Mouse (Mus musculus): ENCODE measurements around the gene Asgr1. TPM values are rescaled to one million over a fixed set of nuclear protein-coding genes. Genes with fewer than 3 reads are reported as not detected.
"Not testable (repeated sequence)": the region's sequence is repeated elsewhere in the genome, so short reads cannot be mapped to it uniquely, and the experiment has no call there.

Asgr1 gene
- polyA plus RNA-seq, 1 experiment from 2014 or later, result 2.4 TPM

DNA sequence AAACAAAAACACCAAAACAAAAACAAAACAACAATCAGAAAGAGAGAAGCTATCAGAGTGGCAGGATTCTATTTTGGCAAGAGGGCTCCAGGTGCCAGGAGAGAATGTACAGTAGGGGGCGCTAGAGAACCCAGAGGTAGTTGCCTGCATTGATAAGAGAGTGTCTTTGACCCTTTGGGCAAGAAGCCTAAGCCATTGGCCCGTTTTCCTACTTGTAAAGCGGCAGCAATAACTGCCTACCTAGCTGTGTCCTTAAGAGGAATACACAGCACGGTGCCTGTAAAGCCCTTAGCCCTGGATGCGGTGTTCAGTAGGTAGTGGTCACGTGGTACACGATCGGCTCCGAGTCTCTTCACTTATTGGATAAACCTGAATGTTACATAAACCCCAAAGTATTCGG lies 4.1 kb upstream of the Asgr1 start:
- Histone ChIP-seq H3K4me2 (replicated peaks) (no peak overlapping the region), H3K27me3 (ENCODE audit: control insufficient read depth, insufficient read depth, low read length) (no peaks in the 10 kb centered on the region), H3K36me3 (replicated peaks; ENCODE audit: control insufficient read depth, insufficient read depth) (peaks cover 11% of the 10 kb centered on the region), H3K27ac (no peak overlapping the region), H3K4me1 (replicated peaks; ENCODE audit: control insufficient read depth, insufficient read depth, low read length) (no peaks in the 10 kb centered on the region), H3K9me3 (ENCODE audit: control insufficient read depth, low read length) (no peaks in the 10 kb centered on the region), H3K9ac (no peak overlapping the region), H3K4me3 (replicated peaks; ENCODE audit: low read length) (no peak overlapping the region)
- ATAC-seq (ENCODE audit: low FRiP score) (no peak), DNase-seq (ENCODE audit: low spot score) (no peak)
- 57% methylated on average over 10 of the region's 10 CpGs for WGBS

DNA sequence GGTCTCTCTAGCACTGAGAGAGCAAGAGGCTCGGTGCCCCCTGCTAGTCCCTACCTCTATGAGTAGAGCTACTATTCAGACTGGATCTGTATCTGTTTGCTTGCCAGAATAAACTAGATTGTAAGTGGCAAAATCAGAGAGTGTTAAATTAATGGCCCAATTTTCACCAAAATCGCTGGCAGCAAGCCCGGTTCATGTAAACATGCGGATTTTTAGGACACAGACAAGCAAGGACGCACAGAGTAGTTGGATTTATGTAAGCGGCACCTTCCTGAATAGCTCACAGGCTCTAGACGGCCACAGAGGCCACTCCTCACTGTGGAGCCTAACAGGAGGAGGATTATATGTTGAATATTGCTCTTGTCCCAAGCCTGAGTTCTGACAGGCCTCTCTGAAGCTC lies 729 bp upstream of the Asgr1 start:
- Histone ChIP-seq H3K4me2 (replicated peaks) (no peak overlapping the region), H3K27ac (no peak overlapping the region), H3K36me3 (replicated peaks; ENCODE audit: control insufficient read depth, insufficient read depth) (no peaks in the 10 kb centered on the region), H3K4me3 (replicated peaks; ENCODE audit: low read length) (no peak overlapping the region), H3K9ac (no peak overlapping the region), H3K9me3 (ENCODE audit: control insufficient read depth, low read length) (no peaks in the 10 kb centered on the region), H3K27me3 (ENCODE audit: control insufficient read depth, insufficient read depth, low read length) (no peaks in the 10 kb centered on the region), H3K4me1 (replicated peaks; ENCODE audit: control insufficient read depth, insufficient read depth, low read length) (no peaks in the 10 kb centered on the region)
- ATAC-seq (ENCODE audit: low FRiP score) (no peak), DNase-seq (ENCODE audit: low spot score) (no peak)
- WGBS, result 82% methylated on average over 7 of the region's 7 CpGs

DNA sequence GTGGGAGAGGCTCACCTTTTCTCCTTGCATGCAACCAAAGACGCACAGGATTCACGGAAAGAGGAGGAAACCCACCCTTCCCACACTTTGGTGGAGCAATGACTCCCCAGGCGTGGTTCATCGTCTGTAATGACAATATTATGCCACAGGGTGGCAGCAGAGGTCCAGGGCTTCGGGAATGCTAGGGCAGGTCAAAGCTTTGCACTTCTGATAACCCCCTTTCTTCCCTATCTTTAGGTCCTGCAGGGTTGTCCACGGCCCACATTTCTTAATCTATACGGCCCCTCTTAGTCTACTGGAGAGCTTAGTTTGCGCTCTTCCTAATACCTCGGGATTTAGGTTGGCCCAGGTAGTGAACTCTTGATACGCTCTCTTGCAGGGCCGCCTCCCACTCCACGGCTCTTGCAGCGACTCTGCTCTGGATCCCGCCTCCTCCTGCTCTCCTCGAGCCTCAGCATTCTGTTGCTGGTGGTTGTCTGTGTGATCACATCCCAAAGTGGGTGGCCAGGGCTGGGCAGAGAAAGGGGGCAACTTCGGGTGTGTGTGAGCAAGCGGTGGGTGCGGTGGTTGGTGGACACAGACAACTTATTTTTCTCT lies 1.8 kb downstream of the Asgr1 start:
- peak overlapping the region; percentile 13; the same call in 1 of the 2 replicates for H3K4me2 ChIP-seq (replicated peaks)
- ATAC-seq (ENCODE audit: low FRiP score), result peak; percentile 57
- no peak overlapping the region for H3K27ac ChIP-seq
- WGBS, result 33% methylated on average over 18 of the region's 18 CpGs
- no peaks in the 10 kb centered on the region for H3K9me3 ChIP-seq (ENCODE audit: control insufficient read depth, low read length)
- no peak overlapping the region for H3K4me3 ChIP-seq (replicated peaks; ENCODE audit: low read length)
- DNase-seq (ENCODE audit: low spot score), result peak; percentile 84
- no peaks in the 10 kb centered on the region for H3K27me3 ChIP-seq (ENCODE audit: control insufficient read depth, insufficient read depth, low read length)
- H3K36me3 ChIP-seq (replicated peaks; ENCODE audit: control insufficient read depth, insufficient read depth), result no peaks in the 10 kb centered on the region
- no peaks in the 10 kb centered on the region for H3K4me1 ChIP-seq (replicated peaks; ENCODE audit: control insufficient read depth, insufficient read depth, low read length)
- no peak overlapping the region for H3K9ac ChIP-seq

DNA sequence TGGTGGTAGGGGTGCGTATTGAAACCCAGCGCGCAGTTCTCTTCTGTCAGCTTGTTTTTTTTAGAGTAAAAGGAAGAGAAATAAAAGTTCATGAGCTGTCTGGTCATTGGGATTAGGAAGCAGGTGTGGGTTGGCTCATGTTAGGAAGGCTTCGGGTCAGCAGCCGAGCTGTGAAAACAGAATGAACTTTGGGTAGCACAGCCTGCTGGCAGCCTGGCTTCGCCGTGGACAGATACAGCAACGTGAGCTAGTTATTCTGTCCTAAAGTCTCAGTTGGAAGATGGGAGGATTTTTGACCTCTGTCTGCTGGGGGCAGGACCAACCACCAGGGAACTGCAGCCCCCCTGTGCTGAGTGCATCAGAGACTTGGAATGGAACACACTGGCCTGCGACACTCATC lies 3.9 kb downstream of the Asgr1 start:
- H3K9me3 ChIP-seq (ENCODE audit: control insufficient read depth, low read length), result no peaks in the 10 kb centered on the region
- no peaks in the 10 kb centered on the region for H3K27me3 ChIP-seq (ENCODE audit: control insufficient read depth, insufficient read depth, low read length)
- no peak overlapping the region for H3K4me3 ChIP-seq (replicated peaks; ENCODE audit: low read length)
- no peak overlapping the region for H3K4me2 ChIP-seq (replicated peaks)
- H3K4me1 ChIP-seq (replicated peaks; ENCODE audit: control insufficient read depth, insufficient read depth, low read length), result no peaks in the 10 kb centered on the region
- DNase-seq (ENCODE audit: low spot score) (no peak), ATAC-seq (ENCODE audit: low FRiP score) (no peak)
- no peaks in the 10 kb centered on the region for H3K36me3 ChIP-seq (replicated peaks; ENCODE audit: control insufficient read depth, insufficient read depth)
- H3K9ac ChIP-seq, result no peak overlapping the region
- WGBS, result 83% methylated on average over 9 of the region's 9 CpGs
- H3K27ac ChIP-seq, result no peak overlapping the region

DNA sequence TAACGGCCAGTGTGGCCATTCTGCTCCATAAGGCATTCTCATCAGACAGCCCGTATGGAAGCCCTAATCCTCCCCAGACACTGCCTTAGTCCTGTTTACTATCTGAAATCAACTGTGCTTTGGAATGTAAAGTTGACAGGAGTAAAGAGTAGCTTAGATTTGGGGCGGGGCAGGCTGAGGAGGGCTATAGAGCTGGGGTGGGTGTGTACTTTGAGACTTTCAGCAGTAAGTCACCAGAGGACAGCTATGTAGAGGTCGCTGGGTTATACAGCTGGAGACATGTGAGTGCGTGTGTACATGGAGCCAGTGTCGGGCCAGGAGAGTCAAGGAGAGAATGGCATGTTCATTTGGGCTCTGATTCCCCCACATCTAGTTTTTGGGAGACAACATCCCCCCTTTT lies 6.0 kb downstream of the Asgr1 start:
- Histone ChIP-seq H3K27ac (no peak overlapping the region), H3K9ac (no peak overlapping the region), H3K27me3 (ENCODE audit: control insufficient read depth, insufficient read depth, low read length) (no peaks in the 10 kb centered on the region), H3K36me3 (replicated peaks; ENCODE audit: control insufficient read depth, insufficient read depth) (no peaks in the 10 kb centered on the region), H3K4me1 (replicated peaks; ENCODE audit: control insufficient read depth, insufficient read depth, low read length) (no peaks in the 10 kb centered on the region), H3K4me3 (replicated peaks; ENCODE audit: low read length) (no peak overlapping the region), H3K4me2 (replicated peaks) (no peak overlapping the region), H3K9me3 (ENCODE audit: control insufficient read depth, low read length) (no peaks in the 10 kb centered on the region)
- DNase-seq (ENCODE audit: low spot score), result no peak
- ATAC-seq (ENCODE audit: low FRiP score), result no peak
- 80% methylated on average over 6 of the region's 6 CpGs for WGBS

DNA sequence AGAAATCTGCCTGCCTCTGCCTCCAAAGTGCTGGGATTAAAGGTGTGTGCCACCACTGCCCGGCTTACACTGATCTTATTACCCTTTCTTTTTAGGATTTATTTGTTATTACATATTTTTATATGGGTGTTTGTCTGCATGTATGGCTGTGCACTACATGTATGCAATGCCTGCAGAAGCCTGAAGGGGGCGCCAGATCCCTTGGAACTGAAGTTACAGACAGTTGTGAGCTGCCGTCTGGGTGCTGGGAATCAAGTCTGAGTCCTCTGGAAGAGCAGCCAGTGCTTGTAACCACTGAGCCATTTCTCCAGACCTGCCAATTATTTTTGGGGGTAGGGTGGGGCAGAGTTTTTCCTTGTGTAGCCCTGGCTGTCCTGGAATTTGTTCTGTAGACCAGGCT lies 9.2 kb downstream of the Asgr1 start:
- Histone ChIP-seq H3K27me3 (ENCODE audit: control insufficient read depth, insufficient read depth, low read length) (no peaks in the 10 kb centered on the region), H3K27ac (no peak overlapping the region), H3K9ac (no peak overlapping the region), H3K9me3 (ENCODE audit: control insufficient read depth, low read length) (no peaks in the 10 kb centered on the region), H3K4me2 (replicated peaks) (no peak overlapping the region), H3K36me3 (replicated peaks; ENCODE audit: control insufficient read depth, insufficient read depth) (no peaks in the 10 kb centered on the region), H3K4me3 (replicated peaks; ENCODE audit: low read length) (no peak overlapping the region), H3K4me1 (replicated peaks; ENCODE audit: control insufficient read depth, insufficient read depth, low read length) (no peaks in the 10 kb centered on the region)
- ATAC-seq (ENCODE audit: low FRiP score) (no peak), DNase-seq (ENCODE audit: low spot score) (no peak)
- WGBS, result 74% methylated on average over 3 of the region's 3 CpGs

DNA sequence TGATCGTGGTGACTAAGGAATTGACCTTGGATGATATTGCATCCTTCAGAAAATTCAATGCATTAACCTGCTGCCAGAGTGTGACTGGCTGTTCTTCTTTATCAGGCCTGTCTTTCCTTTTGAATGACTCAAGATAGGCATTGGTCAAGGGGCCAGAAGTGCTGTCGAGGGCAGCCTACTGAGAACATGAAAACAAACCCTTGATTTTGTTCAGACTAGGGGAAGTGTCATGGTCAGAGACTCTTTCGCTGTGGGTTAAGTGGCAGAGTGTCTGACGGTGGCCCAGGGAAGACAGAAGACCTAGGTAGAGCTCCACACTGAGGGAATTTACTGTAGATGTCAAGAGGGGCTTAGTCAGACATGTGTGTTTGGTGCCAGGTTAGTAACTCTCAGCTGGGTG lies 12.8 kb downstream of the Asgr1 start:
- no peaks in the 10 kb centered on the region for H3K9me3 ChIP-seq (ENCODE audit: control insufficient read depth, low read length)
- 75% methylated on average over 4 of the region's 4 CpGs for WGBS
- no peak for DNase-seq (ENCODE audit: low spot score)
- H3K9ac ChIP-seq, result no peak overlapping the region
- H3K36me3 ChIP-seq (replicated peaks; ENCODE audit: control insufficient read depth, insufficient read depth), result no peaks in the 10 kb centered on the region
- no peak for ATAC-seq (ENCODE audit: low FRiP score)
- no peaks in the 10 kb centered on the region for H3K4me1 ChIP-seq (replicated peaks; ENCODE audit: control insufficient read depth, insufficient read depth, low read length)
- H3K27ac ChIP-seq, result no peak overlapping the region
- H3K4me3 ChIP-seq (replicated peaks; ENCODE audit: low read length), result no peak overlapping the region
- H3K4me2 ChIP-seq (replicated peaks), result no peak overlapping the region
- no peaks in the 10 kb centered on the region for H3K27me3 ChIP-seq (ENCODE audit: control insufficient read depth, insufficient read depth, low read length)

DNA sequence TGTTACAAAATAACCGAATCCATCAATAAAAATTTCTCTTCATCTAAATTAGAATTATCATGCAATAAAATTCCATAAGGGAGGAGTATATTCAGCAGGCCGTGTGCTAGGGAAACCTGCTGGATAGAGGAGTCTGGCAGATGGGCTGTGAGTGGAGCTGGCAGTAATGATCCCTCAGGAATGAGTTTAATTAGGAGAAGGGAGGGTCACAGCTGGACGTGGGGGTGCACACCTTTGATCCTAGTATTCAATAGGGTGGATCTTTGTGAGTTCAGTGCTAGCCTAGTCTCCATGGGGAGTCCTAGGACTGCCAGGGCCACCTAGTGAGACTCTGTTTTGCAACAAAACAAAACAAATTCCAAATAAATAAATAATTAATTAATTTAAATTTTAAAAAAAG lies 14.4 kb downstream of the Asgr1 start:
- no peaks in the 10 kb centered on the region for H3K36me3 ChIP-seq (replicated peaks; ENCODE audit: control insufficient read depth, insufficient read depth)
- no peaks in the 10 kb centered on the region for H3K9me3 ChIP-seq (ENCODE audit: control insufficient read depth, low read length)
- 27% methylated on average over 3 of the region's 3 CpGs for WGBS
- H3K27ac ChIP-seq, result peak overlapping the region; percentile 30; the same call in 1 of the 2 replicates
- ATAC-seq (ENCODE audit: low FRiP score) (no peak), DNase-seq (ENCODE audit: low spot score) (no peak)
- no peaks in the 10 kb centered on the region for H3K27me3 ChIP-seq (ENCODE audit: control insufficient read depth, insufficient read depth, low read length)
- H3K9ac ChIP-seq, result no peak overlapping the region
- H3K4me3 ChIP-seq (replicated peaks; ENCODE audit: low read length), result no peak overlapping the region
- H3K4me1 ChIP-seq (replicated peaks; ENCODE audit: control insufficient read depth, insufficient read depth, low read length), result no peaks in the 10 kb centered on the region
- H3K4me2 ChIP-seq (replicated peaks), result no peak overlapping the region

DNA sequence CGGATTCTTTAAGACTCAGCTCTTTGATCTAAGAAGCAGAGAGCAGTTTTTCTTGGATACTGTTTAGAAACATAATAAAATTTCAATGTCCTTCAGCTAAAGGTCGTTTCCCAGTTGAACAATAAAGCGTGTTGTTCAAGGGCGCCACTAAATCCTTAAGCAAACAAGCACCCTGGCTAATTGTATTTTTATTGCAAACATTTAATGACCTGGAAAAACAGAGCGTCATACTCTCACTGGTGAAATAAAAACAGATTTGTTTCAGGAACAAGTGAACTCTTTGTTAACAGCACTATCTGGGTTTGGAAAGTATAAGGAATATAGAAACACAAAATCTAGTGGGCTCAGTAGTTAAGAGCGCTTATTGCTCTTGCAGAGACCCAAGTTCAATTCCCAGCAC lies 16.2 kb downstream of the Asgr1 start:
- ATAC-seq (ENCODE audit: low FRiP score), result no peak
- Histone ChIP-seq H3K4me2 (replicated peaks) (no peak overlapping the region), H3K9me3 (ENCODE audit: control insufficient read depth, low read length) (no peaks in the 10 kb centered on the region), H3K27ac (no peak overlapping the region), H3K27me3 (ENCODE audit: control insufficient read depth, insufficient read depth, low read length) (no peaks in the 10 kb centered on the region), H3K4me1 (replicated peaks; ENCODE audit: control insufficient read depth, insufficient read depth, low read length) (no peaks in the 10 kb centered on the region), H3K9ac (no peak overlapping the region), H3K4me3 (replicated peaks; ENCODE audit: low read length) (no peak overlapping the region), H3K36me3 (replicated peaks; ENCODE audit: control insufficient read depth, insufficient read depth) (no peaks in the 10 kb centered on the region)
- 68% methylated on average over 6 of the region's 6 CpGs for WGBS
- no peak for DNase-seq (ENCODE audit: low spot score)

DNA sequence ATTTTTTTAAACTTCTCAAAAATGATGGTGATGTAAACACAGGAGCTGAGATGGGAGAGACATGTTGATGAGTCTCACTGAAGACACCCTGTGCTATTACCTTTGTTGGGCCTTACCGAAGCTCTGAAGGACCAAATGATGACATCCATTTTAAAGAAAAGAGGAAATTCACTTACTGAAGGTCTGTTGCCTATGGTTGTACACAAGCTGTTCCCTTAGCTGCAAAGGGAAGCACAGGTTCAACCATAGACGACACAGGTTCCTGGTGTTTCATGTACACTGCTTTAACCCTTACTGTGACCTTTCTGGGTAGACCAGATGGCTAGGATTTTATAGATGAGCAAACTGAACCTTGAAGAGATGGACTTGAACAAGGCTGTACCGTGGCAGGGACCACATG lies 16.7 kb downstream of the Asgr1 start:
- DNase-seq (ENCODE audit: low spot score); H3K4me3 ChIP-seq (replicated peaks; ENCODE audit: low read length); H3K4me1 ChIP-seq (replicated peaks; ENCODE audit: control insufficient read depth, insufficient read depth, low read length); H3K9me3 ChIP-seq (ENCODE audit: control insufficient read depth, low read length); H3K4me2 ChIP-seq (replicated peaks); H3K27ac ChIP-seq; H3K27me3 ChIP-seq (ENCODE audit: control insufficient read depth, insufficient read depth, low read length); H3K36me3 ChIP-seq (replicated peaks; ENCODE audit: control insufficient read depth, insufficient read depth); H3K9ac ChIP-seq; ATAC-seq (ENCODE audit: low FRiP score): not testable (repeated sequence)
- 86% methylated on average over 3 of the region's 3 CpGs for WGBS
